Mouse (Mus musculus) layer of hippocampus, adult 9-10 months (tissue): ENCODE measurements around the gene Zbtb17.
A peak's percentile ranks its signal among the peaks of the same experiment; 100 is the strongest.

ENCODE experiments used
- DNase-seq: peaks from one replicate; pipeline ENCODE4 v3.0.0; 2022; ENCODE audit warnings: low spot score

The Zbtb17 gene

DNA sequence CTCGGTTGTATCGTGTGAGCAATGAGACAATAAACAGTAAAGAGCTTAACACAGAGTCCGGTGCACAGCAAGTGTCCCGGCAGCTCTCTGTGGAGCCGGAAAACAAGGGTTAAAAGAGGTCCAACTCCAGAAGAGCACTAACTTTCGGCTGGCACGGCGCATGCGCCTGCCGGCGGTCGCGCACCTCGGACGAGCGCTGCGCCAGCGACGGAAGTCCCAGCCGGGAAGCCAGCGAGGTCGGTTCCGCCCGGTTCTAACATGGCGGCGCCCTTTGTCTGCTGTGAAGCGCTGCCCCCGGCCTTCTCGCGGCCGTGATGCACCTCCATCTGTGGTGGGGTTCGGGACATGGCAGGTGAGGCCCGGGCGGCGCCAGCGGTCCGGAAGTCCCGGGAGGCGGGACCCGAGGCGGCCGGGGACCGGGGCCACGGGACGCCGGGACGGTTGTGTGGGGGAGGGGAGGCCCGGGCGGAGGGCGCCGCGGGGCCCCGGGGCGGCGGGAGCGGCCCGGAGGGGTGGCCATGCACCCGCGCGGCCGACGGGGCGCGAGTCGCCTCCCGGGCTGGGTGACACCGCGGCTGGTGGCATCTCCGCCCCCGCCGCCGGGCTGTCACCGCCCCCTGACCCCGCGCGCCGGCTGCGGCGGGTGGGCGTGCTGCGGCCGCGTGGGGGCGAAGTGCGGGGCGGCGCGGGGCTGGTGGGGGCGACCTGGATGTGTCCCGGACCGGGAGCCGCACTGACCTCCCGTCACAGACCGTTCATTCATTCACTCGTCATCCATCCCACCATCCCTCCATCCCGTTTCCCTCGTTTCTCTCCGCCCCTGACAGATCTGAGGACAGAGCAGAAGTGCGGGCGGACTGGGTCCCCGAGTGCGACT lies at the start of gene Zbtb17:
Gene Zbtb17 (plus strand): TSS at position 204 of the 877 bp plus-strand sequence.
- DNase-seq, result no peak

DNA sequence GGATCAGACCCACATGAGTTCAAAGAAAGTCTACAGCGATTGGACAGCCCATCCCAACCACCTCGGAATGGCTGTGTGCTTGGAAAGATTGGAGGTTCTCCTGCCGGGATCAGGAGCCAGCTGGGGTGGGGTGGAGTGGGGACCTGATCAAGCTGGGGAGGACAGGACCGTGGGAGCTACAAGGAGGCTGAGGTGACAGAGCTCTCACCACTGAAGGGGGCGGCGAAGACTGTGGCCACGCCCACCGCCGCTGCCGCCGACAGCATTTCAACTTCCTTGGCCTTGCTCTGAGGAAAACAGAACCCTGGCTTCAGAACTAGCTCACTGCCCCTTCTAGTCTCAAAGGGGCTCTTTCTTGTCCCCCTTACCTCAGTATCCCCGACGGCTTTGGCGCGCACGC lies 49.7 kb upstream of the Zbtb17 start:
- no peak for DNase-seq

DNA sequence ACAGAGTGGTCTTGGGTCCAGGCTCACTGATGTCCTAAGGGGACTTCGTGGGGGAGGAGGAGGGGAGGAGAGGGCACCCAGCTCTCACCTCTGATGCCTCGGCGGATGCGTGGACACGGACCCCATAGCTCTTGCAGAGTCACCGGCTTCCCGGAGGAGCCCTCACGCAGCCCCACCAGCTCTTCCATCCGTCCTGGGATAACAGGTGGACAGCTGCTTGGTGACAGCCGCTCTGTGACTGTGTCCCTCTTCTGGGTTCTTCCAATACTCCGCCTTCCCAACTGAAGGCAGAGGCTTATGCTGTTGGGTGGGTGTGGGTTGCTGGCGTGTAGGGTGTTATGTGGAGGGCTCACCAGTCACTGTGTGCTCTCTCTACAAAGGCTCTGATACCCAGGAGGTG lies 46.6 kb upstream of the Zbtb17 start:
- no peak for DNase-seq

DNA sequence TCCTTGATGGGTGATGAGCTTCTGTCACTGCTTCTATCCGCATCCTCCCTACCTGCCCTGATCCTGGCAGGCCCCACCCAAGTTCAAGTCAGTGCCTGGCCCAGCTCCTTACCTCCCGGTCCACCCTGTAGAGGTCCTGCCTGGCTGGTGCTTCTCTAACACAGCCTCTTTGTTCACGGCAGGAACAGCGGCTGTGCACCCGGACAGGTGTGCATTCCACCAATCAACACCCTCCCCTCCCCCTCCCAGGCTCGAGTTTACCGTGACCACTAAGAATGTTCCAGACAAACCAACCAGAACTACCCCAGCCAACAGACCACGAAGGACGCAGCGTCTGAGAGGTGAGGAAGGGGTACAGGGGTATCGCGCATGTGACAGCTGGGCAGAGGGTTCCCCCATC lies 45.9 kb upstream of the Zbtb17 start, which contains the start of gene Clcnka:
Gene Clcnka (minus strand): TSS at position 180 of the 400 bp plus-strand sequence.
- DNase-seq, result no peak

DNA sequence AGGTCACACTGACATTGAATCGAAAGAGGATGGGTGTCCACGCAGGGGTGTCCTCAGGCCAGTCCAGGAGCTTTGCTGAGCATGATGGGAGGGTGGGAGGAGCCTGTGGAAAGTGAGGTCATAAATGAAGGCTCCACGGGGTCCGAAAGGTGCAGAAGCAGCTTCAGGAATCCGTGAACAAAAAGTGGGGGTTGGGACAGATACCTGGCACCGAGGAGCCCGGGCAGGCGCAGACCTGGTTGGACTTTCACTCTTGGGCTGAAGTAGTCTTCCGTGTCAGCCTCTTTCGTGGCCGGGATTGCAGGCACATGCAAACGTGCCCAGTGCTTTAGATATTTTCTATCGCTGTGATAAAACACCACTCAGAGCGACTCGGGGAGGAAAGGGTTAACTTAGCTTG lies 44.3 kb upstream of the Zbtb17 start:
- no peak for DNase-seq

DNA sequence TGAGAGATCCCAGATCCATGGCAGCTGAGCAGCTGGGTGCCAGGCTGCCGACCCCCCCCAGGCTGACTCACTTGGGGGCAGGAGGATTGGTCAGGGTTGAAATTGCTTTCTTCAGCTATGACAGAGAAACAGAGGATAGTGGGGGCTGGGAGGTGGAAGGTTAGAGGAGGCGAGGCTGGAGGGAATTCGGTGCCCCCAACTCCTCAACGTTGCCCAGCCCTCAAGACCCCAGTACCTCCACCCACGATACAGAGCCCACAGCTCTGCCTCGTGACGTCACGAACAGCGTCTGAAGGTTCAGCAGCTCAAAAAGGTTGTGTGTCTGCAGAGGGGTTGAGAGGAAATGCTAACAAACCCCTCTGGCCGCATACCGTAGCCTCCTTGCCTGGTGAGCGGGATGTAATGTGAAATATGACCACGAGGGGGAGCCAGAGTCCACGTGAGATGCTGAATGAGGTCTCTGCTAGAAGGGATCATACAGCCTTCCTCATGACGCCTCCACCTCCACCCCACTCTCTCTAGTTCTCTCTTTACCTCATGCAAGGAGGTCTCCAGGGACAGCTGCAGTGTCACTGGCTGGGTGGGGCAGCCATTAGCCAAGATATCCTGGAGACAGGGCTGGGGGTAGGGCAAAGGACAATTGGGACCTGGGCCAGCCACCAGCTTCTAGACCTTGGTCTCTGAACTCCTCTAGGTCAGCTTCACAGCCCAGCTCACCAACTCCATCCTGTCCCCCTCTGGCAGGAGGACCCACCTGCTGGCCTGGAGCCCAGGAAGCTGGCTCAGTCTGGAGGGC lies 39.7 kb upstream of the Zbtb17 start:
- peak; percentile 90 for DNase-seq

DNA sequence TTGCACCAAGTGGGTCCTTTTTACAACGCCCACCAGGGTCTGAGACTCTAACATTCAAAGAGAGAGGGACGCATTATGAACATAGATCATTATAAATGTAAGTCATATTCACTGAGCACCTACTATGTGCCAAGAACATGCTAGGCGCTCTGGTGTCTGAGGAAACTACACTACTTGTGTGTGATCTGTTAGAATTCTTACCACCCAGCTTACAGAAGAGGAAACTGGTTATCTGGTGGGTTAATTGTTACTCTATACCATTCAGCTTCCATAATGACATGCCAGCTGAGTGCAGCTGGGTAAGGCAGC lies 39.2 kb upstream of the Zbtb17 start:
- no peak for DNase-seq

DNA sequence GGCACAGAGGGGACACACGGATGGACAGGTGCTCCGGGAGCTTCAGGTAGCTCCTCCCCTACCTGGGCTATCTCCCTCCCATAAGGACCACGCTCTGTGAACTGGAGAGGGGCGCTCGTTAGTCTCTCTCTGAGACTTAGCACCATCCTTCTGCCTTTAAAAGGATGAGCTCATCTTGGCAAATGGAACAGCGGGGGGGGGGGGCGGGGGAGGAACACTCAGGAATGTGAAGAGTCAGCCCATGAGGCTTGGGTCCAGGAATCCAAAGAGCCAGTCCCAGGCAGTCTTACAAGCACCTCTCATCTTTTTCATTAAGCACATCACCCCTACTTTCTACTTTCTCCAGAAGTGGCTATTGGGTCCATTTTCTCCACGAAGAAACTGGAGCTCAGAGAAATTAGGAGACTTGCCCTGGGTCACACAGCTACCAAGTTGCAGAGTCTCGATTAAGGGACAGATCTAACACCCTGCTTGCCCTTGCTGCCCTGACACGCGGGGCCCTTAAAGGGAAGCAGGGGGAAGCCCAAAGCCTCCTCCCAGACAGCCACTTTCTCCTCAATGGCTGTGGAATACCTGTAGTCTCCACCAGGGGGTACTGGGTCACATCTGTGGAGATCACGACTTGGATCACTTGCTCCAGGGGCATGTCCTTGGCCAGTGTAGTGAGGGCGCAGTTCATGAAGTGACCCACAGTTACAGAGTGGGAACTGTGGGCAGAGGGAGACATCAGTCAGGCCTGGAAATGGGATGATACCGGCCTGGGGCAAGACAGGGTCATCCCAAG lies 37.7 kb upstream of the Zbtb17 start:
- no peak for DNase-seq

DNA sequence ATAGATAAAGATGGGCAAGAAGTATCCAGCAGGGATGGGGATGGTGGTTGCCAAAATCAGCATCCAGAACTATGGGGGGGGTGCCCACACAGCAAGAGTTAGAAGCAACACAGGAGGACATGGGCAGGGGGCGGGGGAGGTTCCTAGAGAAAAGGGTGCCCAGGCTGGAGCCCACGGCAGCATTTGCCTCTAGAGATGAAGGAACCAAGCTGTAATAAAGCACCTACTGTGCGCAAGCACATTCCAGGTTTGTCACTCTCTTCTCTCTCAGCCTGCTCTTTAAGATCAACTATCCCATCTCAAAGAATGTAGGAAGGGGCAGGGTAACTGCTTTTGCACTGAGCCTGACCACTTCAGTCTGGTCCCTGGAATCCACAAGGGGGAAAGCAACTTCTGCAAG lies 35.9 kb upstream of the Zbtb17 start:
- DNase-seq, result no peak

DNA sequence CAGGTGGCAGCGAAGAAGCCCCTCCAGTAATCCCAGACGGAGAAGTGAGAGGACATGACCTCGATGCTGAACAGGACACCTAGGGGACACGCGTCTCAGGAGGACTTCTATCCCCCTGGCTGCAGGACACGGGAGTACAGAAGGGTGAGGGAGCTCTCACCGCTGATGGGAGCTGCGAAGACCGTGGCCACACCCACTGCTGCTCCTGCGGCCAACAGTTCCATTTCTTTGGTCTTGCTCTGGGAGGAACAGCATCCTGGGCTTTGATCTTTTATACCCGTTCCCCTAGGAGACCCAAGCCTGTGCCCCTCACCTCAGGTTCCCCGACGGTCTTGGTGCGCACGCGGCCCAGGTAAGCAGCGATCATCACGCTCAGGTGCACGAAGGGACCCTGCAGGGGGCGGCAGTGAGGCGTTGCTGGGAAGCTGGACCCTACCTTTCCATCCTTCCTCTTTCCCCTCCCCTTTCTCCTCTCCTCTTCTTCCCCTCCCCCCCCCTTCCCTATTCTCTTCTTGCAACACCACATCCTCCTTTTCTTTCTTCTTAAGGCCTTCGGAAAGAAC lies 32.9 kb upstream of the Zbtb17 start:
- no peak for DNase-seq

DNA sequence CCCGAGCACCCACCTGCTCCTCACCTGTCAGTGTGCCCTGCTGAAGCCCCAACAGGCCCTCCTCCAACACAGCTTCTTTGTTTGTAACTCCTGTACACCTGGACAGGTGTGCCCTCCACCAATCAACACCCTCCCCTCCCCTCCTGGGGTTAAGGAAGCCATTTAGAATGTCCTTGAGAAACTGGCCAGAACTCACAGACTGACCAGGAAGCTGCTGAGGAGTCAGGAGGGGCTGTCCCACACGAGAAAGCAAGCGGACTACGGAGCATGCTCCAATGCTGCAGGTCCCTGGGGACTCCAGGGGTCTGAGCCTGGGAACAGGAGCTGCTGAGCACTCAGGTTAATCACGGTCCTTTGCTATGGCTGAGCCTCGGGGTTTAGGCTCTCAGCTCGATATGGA lies 28.5 kb upstream of the Zbtb17 start, which contains the start of gene Clcnkb:
Gene Clcnkb (minus strand): TSS at position 91 of the 400 bp plus-strand sequence.
- no peak for DNase-seq

DNA sequence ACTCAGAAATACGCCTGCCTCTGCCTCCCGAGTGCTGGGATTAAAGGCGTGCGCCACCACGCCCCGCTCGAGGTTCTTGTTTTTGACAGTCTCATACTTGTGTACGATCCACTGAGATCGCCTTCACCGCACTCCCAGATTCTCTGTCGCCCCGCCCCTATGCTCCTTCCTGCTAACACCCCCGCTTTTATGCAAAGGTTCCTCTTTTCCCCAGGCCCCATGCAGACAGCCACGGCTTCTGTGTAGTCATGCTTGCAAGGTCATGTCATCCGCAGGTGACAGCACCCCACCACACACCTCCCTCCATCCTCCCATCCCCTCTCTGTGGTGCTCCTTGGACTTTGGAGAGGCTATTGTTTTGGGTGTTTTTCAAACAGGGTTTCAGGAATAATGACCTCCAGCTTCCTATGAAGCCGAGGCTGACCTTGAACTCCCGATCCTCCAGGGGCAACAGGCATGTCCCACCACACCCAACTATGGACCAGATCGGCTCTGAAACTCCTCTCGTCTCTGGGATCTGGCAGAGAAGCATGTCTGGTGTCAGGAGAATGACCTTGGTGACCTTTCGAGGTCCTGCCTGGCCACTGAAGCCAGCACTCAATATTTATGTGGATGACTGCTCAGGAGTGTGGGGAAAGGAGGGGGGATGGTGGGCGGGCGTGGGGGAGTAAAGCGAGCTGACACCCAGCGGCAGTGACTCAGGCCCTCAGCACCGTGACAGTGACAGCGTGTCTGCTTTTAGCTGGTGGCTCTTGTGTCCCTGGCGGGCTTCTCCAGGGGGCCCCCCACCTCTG lies 24.9 kb upstream of the Zbtb17 start:
- no peak for DNase-seq

DNA sequence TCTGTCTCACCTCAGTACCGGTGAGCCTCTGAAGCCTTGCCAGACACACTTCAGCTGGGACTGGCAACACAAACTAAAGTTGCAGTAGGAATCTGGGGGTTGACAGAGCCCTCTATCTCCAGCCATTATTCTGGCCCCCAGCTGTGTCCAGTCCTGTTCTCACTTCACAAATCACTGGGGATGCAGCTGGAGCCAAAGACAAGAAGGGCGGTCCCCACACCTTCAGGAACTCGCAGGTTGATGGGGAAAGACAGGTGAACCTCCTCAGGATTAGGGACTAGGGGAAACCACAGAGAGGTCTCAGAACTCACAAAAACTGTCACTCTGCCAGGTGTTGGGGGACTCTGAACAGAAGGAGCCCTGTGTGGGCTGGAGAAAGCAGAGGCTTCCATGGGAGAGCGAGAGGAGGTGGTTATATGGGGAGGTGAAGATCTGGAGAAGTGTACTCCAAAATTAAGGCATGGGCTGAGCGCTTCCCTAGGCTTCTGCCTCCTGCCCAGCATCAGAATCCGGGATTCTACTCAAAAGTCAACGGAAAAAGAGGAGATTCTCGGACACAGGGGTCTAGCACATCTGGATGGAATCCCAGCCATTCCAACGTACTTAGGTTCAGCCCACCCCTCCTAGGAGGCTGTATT lies 24.1 kb upstream of the Zbtb17 start, which contains the start of gene Hspb7:
Gene Hspb7 (plus strand): TSS at position 588 of the 638 bp plus-strand sequence.
- no peak for DNase-seq

DNA sequence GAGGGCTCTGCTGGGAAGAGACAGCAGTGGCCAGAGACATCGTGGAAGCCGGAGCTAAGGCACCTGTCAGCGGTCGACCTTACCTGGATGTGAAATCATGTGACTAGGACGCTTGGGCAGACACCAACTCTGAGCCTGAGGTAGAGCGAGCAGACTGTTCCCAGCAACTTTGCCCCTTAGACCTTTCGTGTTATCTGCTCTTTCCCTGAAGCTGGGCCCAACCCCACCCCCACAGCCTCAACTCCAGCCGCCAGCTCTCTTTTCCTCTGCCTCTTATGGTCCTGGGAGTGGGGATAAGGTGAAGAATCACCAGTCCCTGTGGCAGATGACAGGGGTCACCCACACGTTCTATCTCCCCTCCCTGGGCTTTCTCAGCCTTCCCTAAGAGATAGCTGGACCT lies 23.6 kb upstream of the Zbtb17 start:
- no peak for DNase-seq

DNA sequence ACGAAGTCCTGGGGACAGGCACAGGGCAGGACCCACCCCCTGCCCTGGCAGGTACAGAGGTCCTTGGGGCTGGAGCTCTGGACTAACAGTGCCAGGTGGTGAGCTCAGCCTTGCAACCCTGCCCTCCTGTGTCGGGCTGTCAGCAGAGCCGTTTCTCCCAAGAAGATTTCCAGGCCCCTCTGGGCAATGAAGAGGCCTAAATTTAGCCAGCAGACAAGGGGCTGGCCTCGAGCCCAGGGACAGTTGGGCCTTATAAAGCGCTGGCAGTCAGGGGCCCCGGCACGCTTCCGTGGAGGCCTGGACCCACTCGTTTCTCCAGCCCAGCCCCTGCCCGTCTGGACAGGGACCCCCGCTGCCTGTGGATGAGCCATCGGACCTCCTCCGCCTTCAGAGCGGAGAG lies 23.0 kb upstream of the Zbtb17 start:
- no peak for DNase-seq

DNA sequence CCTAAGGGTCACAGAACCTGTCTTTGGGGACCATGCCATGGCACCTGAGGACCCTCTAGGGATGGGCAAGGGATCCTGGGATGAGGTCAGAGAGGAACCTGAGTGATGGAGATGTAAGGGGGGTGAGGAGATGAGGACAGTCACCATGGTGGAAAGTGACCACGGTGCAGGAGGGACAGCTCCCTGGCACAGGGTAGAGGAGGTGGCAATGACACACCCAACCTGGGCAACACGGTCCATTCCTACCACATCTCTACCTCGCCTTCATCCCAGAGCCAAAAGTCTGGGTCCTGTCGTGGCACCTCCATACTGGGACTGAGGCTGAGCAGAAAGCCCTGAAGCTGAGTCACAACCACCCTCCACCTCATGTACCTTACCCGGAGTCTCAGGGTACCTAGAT lies 21.6 kb upstream of the Zbtb17 start:
- DNase-seq, result no peak

DNA sequence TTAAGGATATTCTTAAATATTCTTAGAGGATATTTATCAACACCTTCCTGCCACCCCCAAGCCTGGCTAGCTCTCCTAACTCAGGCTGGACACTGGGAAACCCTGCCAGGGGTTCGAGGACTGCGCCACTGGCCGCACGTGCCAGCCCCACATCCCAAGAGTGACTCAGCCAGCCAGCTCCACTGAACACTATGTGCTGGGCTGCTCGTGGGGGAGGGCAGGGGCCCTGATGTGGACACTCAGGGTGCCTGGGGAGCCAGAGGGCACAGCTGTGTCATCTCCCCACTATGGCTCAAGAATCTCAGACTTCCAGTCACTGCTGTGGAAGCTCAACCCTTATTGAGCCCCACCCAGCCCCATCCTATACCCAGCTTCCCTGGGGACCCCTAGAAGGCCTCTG lies 21.2 kb upstream of the Zbtb17 start:
- no peak for DNase-seq

DNA sequence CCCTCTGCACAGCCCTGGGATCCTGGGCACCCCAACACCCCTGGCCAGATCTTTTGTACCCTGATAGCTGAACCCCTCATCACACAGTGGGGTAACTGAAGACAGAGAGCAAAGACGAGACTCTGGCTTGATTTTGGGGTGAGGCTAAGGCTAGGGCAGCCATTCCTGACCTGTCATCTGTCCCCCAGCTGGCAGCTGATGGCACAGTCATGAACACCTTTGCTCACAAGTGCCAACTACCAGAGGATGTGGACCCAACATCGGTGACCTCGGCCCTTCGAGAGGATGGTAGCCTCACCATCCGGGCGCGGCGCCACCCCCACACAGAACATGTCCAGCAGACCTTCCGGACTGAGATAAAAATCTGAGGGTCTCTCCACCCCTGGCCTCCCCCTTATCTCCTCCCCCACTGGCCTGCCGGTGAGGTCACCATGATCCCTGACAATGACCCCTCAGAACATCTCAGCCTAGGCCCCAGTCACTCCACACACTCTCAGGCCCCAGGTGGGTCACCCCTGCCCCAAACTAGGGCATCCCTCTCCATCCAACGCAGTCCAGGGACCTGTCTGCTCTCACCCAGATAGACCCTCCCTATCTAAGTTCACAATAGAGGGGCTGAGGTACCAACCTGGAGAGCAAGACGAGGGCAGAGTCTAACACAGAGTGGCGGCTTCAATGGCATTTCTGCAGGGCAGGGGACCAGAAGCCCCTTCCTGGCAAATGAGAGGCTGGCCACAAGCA lies 20.6 kb upstream of the Zbtb17 start:
- no peak for DNase-seq

DNA sequence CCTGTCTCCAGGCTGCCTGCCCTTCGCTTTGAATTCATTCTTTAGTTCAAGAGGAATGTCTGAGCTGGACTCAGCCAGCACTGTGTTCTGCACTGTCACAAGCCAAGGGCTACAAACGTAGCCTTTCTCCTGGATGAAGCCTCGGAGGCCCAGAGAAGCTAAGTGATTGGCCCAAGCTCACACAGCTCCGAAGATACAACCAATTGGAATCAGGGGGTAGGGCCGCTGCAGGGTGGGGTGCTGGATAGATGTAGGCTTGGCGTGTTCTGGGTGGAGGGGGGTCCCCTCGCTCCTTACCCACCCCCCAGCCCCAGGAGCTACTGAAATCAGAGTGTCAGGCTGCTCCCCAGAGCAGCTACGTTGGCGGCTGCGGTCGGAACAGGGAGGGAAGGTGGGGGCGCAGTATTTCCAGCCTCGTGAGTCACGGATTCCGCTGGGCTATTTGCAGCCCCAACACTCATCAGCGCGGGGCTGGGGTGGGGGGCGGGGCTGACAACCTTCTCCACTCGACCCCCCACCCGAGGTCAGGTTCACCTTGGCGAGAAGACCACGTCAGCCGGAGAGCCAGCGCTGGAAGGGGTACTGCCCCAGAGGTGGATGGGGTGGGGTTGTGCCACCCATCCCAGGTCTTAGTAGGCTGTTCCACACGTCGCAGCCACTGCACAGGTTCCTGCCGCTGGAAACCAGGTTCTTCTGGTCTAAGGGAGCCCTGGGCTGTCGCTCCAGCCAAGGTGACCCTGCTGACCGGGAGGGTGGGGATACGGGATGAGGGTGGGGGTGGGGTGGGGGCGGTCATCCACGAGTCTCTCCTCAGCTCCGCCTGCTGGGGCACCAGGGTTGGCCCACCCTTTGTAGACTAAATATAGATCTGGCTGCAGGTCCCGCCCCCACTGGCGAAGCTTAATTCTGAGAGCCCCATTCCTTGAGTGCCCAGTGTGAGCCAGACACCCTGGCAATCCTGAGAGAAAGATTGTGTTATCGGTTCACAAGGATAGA lies 18.7 kb upstream of the Zbtb17 start:
- DNase-seq, result peak; percentile 42
